Mouse (Mus musculus) R1 (cell line): ENCODE results near the gene Hspbap1.

ENCODE experiments used
- DNase-seq: peaks from one replicate; pipeline ENCODE4 v3.0.0-alpha.2; 2018; ENCODE audit warnings: low read depth, low spot score

The Hspbap1 gene

DNA sequence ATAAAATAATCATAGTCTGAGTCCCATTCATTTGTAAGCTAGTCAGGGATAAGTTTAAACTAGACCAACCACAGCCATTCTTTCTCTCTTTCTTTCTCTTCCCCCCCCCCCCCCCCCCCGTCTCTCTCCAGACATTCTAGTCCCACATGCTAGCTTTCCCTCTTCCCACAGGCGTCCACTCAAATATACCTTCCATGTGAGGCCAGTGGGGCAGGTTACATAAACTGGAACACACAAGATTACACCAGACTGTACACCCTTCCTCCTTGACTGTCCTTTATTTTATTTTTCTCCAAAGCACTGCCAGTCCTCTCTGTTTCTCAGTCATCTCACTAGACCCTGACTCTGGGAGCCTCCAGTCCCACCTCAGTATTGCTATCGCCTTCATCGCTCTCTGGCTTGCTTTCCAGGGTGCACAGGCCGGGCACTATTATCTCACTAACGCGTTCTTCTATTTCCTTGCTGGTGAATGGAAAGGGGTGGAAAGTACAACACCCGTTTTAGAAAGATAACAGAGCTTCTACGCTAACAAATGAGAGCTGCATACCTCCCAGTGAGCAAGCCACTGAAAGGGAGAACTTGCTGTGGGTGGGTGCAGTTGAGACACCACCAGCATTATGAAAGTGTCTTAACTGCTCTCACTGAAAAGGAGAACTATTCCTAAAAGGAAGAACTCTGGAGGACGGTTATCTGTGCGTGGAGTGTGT, 6.4 kb upstream of the Hspbap1 start:
- DNase-seq: no peak

DNA sequence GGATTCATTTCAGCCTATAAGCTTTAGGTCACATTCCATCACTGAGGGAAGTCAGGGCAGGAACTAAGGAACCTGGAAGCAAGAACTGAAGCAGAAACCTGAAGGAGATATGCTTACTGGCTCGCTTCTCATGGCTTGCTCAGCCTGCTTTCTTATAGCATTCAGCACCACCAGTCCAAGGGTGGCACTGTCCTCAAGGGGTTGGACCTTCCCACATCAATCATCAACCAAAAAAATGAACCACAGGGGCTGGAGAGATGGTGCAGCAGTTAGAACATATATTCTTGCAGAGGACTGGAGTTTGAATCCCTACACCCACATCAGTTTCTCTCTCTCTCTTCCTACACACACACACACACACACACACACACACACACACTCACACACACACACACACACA, 5.2 kb upstream of the Hspbap1 start:
- no peak for DNase-seq

DNA sequence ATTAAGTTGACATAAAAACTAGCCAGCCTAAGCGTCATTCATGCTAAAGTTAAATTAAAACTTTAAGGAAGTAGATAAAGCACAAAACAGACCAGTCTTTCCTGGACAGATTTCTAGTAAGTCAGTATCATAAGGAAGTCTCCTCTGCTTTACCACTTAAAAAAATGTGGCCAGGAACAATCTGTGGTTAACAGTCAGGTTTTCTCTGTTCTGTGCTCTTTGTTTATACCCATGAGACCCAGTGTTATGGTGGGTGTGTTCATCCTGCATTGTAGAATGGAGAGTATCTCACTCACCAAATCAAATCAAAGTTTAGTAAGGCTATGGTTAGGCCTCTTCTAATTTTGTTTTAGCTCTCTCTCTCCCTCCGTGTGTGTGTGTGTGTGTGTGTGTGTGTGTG, 4.7 kb upstream of the Hspbap1 start:
- no peak for DNase-seq

DNA sequence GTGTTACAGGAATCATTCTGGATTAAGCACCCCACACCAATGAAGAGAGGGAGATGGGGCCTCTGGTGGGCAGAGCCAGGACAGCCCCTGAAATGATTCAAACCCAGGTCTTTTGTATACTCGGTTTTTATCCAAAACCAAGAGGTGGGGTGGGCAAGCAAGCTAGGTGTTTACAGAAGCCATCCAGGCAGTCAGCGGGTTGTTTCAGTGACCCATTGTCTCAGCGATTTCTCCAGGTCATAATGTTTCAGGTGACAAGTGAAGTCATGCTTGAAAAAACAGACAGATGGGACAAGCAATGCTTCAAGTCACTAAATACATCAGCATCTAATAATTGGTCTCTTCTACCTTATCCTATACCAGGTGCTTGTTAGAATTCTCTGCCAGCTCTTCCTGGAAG, 3.8 kb upstream of the Hspbap1 start:
- no peak for DNase-seq

DNA sequence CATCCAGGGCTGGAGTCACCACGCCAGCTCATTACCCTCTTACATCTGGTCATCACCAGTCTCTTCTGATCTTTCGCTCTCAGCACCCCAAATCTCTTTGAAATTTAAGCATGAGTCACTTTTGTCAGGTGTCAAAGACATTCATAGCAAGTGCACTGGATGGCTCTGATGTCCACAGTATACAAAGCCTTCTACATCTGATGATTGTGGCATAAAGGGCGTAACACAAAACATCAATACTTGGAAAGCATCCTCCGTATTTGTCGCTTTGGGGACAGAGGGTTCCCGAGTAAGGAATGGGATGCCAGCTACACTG, 1.7 kb upstream of the Hspbap1 start:
- no peak for DNase-seq

DNA sequence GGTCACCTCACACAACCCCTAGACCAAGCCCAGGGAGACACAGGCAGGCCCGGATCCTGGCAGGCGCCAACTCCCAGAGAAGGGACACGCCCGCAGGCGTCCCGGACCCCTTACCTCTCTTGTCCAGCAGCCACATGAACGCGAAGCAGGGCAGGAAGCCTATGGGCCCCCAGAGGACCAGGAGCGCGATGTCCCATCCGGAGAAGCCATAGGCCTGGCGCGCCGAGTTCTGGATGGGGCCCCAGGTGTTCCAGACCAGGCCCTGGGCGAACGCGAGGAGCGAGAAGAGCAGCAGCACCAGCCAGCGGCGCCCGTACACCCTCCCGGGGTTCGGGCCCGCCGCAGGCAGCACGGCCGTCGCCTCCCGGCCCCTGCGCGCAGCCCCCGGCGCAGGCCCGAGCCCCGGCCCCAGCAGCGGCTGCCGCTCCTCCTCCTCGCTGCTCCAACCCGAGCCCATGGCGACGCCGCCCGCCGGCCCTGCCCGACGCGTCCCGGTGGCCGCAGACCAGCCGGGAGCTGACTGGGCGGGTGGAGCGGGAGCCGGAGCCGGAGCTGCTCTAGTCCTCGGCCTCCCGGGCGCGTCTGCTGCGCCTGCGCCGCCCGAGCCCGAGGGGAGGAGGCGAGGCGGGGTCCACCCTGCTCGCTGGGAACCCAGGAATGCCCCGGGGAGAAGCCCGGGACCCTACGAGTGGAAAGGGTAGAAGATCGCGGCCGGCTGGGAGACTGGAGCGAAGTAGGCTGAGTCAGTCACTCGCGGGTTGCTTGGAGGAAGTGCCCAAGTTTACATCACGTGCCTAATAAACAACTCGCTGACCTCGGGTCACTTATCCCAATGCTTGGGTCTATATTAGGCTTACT, 1.2 kb upstream of the Hspbap1 start, which contains the start of gene Dirc2:
Gene Dirc2 (minus strand): TSS at position 572 of the 858 bp plus-strand sequence.
- DNase-seq: peak; percentile 74

DNA sequence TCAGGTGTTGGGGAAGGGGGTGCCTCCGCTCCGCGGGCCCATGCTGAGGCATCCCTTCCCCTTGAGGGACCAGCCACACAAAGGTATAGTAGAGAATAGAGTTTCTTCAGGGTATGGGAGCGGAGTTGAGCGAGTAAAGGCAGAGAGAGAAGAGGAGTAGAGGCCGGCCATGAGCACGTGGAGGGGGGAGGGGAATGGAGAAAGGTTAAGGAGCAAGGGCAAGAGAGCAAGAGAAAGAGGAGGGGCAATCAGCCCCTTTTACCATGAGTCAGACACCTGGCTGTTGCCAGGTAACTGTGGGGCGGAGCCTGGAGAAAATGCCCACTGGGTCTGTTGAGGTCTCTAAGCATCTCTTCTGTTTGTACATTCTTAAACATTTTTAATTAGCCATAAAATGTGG, 966 bp downstream of the Hspbap1 start:
- peak; percentile 92 for DNase-seq

DNA sequence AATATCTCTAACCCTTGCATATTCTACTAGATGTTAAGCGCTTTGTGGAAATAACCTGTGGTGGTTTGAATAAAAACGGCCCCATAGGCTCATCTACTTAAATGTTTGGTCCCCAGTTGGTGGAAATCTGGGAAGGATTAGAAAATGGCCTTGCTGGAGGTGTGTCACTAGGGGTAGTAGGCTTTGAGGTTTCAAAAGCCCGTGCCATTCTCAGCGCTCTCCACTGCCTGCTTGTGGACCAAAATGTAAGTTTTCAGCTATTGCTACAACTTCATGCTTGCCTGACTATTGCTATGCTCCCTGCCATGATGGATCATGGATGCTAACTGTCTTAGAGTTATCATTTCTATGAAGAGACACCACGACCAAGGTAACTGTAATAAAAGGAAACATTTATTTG, 1.4 kb downstream of the Hspbap1 start:
- no peak for DNase-seq

DNA sequence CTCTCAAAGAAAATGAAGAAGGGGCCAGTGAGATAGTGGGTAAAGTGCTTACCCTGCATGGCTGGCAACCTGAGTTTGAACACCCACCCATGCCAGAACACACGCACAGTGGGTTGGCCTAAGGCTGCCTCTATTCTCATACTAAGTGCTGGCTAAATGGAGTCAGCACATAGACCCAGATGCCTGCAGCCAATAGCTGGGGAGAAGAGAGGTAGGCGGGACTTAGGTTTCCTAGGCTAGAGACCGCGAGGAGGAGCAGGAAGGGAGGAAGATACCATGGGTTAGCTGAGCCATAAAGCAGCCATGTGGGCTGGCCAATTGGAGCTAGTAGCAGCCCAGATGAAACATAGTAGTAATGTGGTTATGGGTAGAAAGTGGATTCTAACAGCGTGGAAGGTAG, 2.4 kb downstream of the Hspbap1 start:
- peak; percentile 98 for DNase-seq

DNA sequence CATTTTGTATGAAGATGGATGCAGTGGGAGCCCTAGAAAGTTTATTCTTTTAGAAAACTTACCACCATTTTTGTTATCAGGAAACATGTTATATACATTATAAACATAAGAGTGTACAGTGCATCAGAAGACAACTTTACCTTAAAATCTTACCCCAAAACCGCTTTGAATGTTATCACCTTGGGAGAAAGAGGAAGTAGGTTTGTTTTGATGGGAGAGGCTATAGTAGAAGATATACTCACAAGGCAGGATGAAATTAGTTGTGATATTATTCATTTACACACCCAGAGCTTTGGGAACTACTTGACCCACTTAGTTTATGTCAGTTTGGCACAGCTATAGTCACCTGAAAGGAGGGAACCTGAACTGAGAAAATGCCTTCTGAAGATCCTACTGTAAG, 5.7 kb downstream of the Hspbap1 start:
- DNase-seq: no peak

DNA sequence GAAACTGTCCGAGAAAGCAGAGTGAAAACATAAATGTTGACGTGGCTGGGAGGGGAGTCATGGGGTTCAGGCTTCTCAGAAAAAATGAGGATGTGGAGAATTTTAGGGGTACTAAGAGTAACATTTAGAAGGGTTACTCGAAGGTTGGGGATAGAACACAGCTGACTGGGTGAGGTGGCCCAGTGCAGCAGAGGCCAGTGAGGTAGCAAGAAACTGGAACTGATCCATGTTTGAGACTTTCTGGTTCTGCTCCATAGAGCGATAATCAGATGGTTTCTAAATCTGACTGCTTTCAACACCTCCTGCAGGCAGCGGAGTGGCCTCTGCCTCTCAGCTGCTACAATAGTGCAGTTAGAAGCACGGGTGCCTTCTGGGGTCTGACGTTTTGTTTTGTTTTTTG, 6.6 kb downstream of the Hspbap1 start:
- DNase-seq: no peak

DNA sequence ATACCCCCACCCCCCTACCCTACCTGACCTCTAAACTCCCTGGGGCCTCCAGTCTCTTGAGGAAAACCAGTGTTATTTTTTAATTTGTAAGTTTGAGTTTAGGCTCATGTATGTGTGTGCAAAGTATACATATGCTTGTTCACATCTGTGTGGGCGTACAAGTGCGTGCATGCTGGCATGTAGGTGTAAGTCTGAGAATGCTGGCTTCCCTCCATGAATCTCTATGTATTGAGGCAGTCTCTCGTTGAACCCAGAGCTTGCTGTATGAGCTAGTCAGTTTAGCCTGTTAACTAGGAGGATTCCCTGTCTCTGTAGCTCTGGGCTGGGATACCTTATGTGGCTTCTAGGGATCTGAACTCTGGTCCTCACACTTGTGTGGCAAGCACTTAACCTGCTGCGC, 7.6 kb downstream of the Hspbap1 start:
- DNase-seq: no peak

DNA sequence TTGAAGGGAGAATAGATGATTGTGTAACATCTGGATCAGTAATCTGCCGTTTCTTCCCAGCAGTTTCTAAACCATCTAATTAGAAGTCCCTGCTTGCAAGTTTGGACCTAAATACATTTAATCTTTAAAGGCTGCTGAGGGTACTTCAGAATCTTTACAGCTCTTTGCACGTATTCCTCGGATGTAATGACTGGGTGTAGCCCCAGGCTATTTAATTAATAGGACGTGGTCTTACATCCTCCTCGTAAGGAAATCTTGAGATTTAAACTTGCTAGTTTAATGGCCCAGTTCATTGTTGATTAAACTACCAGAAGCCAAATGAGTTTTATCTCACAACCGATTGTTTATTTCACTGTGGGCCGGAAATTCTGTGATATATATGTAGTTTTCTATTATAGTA, 9.5 kb downstream of the Hspbap1 start:
- DNase-seq: no peak

DNA sequence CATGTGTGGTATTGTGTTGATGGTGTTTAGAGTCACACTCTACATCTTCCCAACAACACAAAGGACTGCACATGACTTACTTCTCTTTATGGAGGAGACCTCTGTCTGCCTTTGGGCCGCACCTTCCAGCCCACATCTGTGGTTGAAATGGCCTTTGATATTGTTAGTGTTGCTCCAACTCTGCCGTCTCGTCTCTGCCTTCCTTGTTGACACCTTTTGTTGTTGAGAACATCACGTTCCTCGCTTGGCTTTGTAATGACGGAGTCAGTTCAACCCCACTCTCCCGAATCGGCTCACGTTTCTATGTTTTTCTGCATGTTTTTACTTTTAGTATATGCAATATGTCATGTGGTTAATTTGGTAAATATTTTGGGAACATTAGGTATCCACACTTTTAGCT, 10.9 kb downstream of the Hspbap1 start:
- no peak for DNase-seq

DNA sequence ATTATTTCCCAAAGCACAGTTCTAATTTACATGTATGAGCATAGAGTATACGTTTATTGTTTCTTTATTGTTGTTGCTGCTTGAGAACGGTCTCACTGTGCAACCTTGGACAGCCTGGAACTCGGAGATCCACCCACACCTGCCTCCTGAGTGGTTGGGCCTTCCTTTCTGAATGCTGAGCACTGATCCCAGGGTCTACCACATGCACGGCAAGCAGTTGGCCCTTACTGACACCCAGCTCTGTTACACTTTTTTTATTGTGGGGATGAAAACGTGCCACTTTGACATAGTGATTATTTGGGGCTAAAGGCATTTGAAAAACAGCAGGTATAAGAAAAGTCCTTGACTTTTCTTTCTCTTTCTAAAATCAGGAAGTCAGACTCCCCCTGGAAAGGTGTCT, 11.5 kb downstream of the Hspbap1 start:
- no peak for DNase-seq

DNA sequence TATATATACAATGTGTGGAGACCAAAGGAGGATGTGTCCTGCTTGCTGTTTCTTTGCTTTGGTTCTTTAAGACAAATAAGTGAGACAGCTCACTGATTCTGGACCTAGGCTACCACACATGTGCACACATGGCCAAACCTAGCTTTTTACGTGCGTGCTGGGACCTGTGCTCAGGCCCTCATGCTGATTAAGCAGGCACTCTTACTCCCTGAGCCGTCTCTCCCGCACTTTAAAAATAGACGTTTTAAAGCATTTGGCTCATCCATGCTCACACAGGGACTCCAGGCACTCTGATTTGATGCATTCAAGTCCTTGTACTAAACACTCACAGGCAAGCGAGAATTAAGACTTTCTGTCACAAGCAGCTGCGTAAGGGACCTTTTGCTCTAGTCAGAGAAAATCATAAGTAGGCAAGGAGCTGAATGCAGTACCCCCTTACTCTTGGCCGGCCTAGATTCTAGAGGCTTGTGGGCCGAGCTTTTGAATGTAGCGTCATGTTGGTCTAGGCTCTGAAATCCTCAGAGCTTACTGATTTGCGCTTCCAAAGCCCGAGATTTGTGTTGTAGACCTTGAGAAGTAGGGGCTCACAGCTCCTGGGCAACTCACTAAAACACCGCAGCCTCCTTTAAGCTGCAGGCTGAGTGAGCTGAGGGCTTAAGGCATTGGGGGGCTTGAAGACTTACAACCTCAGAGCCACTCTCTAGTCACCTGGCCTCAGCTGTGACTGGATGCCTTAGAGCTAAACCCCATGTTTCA, 12.5 kb downstream of the Hspbap1 start:
- no peak for DNase-seq

DNA sequence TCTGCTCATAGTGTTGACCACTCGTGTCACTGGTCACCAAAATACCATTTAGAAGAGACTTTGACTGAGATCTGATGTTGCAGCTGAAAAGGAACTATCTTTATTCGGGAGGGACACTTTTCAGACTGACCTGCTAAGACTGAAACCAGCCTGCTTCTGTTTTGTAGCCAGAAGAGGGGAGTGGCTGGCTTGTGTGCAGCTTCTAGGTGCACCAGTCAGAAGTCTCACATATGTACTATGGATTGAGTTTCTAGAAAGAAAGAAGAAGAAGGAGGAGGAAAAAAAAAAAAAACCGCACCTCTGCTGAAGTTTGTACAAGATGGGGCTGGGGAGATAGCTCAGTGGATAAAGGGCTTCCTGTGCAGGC, 13.0 kb downstream of the Hspbap1 start:
- no peak for DNase-seq

DNA sequence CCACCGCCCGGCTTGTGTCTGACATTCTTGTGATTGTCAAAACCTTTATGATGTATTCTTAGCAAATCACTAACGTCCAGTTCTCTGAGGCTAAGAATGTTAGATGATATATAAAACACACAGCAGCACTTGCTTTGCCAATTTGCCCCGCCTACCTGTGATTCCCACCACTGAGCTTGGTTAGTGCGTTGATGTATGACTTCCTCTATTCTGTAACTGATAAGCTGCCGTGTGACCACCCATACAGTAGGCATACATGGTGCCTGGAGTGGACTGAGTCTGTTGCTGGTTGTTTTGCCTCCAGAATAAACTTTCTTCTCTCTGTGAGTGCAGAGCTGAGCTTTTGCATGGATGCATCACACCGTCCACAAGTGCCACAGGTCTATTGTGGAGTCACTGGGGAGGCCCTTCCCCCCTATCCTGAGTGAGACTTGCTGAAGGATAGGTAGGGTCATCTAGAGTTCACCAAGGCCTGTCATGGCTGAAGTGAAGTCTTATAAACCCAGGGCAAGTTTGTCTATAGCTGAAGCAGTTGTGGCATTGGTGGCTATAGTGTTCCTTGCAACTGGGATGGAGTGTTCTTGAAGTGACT, 14.1 kb downstream of the Hspbap1 start:
- DNase-seq: peak; percentile 57

DNA sequence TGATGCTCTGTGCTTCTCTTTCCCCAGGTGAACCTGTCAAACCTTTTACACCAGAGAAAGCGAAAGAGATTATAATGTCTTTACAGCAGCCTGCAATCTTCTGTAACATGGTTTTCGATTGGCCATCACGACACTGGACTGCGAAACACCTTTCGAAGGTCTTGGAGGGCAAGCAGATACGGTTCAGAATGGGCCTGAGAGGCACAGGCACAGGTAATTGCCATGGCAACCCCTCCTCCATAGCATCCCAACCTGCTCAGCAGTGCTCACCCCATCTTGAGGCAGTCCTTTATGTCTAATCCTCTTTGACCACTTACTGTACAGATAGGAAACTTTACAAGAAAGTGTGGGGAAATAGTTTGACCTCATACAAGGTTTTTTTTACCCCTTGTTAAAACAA, 17.0 kb downstream of the Hspbap1 start:
- no peak for DNase-seq

DNA sequence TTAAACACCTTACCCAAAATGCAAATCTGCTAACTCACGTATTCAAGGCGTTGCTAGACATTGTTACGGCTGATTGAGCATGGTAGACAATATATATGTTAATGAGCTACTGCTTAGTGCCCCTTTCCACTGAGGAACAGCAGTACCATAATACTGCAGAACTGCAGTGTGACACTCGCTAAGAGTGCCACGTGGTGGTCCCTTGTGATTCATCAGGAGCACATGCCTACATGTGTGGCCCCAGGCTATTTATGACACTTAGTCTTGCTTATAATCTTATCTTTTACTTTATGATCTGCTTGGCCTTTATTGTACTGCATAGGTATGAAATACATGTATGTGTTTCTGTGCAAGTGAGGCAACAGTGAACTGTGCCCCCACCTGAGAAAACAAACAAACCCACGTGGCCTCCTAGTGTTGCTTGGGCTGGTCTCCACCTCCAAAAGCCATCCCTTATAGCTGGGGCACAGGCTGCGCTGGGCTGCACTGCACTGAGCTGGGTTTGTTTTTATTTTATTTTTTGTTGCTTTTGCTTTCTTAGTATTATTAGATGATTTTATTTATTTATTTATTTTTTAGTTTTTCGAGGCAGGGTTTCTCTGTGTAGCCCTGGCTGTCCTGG, 17.5 kb downstream of the Hspbap1 start:
- DNase-seq: no peak

DNA sequence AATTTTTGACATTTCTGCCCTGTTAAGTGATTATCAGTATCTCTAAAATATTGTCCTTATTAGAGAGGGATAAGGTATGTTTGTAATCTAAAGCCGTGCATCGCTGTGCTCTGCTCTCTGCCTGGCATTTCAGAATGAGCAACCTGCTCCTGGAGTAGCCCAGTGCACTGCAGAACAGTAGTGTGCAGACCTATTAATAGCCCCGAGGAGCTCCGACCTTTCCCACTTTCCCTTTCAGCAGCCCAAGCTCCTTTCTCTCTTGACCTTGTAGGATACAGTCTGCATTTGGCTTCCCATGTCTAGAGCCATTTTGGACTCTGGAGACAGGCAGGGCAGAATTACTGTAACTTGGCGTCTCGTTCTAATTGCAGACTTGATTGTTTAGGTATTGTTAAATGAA, 18.2 kb downstream of the Hspbap1 start:
- no peak for DNase-seq
